Mouse (Mus musculus) CH12.LX (cell line): ENCODE measurements at regions not wholly inside any gene's neighbourhood (a gene's known extent, or its start where the extent isn't known, plus 50 kb on each side); places are given as distances from the start of the nearest gene placed in this dataset.

Experiments used
- DNase-seq: peaks from one replicate; pipeline ENCODE4 v3.0.0-alpha.2; 2013; ENCODE audit errors: extremely low read depth
- H3K27ac ChIP-seq: 2 replicates; pipeline ENCODE4 v1.5.1; 2012; ENCODE audit warnings: low read depth, mild to moderate bottlenecking, control low read depth, moderate library complexity; ENCODE audit not compliant: insufficient read depth
- H3K27me3 ChIP-seq: replicated peaks from 2 replicates; pipeline ENCODE3; 2012; ENCODE audit warnings: inconsistent platforms
- H3K36me3 ChIP-seq, 2 experiments: replicated peaks in 1 of 2; 2 replicates each; pipeline versions ENCODE3 to v1.6.1; 2012; ENCODE audit warnings: inconsistent platforms in 1 of 2, low read length in 1 of 2, mild to moderate bottlenecking in 1 of 2, mixed read lengths in 1 of 2, moderate library complexity in 1 of 2; ENCODE audit not compliant: control insufficient read depth in 1 of 2, insufficient read depth in 1 of 2
- H3K4me1 ChIP-seq, 2 experiments: 2 replicates each; pipeline ENCODE4 v1.6.1; 2012; ENCODE audit warnings: inconsistent platforms in 1 of 2, moderate library complexity in 1 of 2; ENCODE audit not compliant: insufficient read depth in 2 of 2, control insufficient read depth in 1 of 2
- H3K4me2 ChIP-seq: 2 replicates; pipeline ENCODE4 v1.6.1; 2012; ENCODE audit warnings: low read depth, mild to moderate bottlenecking, control low read depth; ENCODE audit not compliant: poor library complexity, insufficient read depth, severe bottlenecking
- H3K4me3 ChIP-seq, 3 experiments: fragments of 150-350 bp in 1 of 3; sonication (generic) in 1 of 3; replicated peaks in 1 of 3; 2 replicates each; pipeline versions ENCODE3 to v1.5.1; 2011 to 2012; ENCODE audit warnings: low read depth in 2 of 3, low read length in 2 of 3, mild to moderate bottlenecking in 2 of 3, moderate library complexity in 2 of 3, control low read depth in 1 of 3, improper control_type of control experiment in 1 of 3, inconsistent platforms in 1 of 3, mixed read lengths in 1 of 3; ENCODE audit not compliant: poor library complexity in 1 of 3
- H3K79me2 ChIP-seq: replicated peaks from 2 replicates; pipeline ENCODE4 v1.6.1; 2012; ENCODE audit warnings: mild to moderate bottlenecking, moderate library complexity; ENCODE audit not compliant: control insufficient read depth, poor library complexity, insufficient read depth, severe bottlenecking; ENCODE audit errors: extremely low read depth
- H3K9ac ChIP-seq: 2 replicates; pipeline ENCODE4 v1.6.1; 2012; ENCODE audit warnings: low read depth, mild to moderate bottlenecking, control low read depth, moderate library complexity; ENCODE audit not compliant: insufficient read depth
- H3K9me3 ChIP-seq: replicated peaks from 2 replicates; pipeline ENCODE3; 2012; ENCODE audit warnings: low read length, inconsistent platforms, mixed read lengths
- CHD1 ChIP-seq: IDR thresholded peaks from 2 replicates; pipeline ENCODE4 v1.6.1; 2012; ENCODE audit warnings: low read depth, low read length, improper control_type of control experiment, inconsistent platforms
- CHD2 ChIP-seq: IDR thresholded peaks from 2 replicates; pipeline ENCODE4 v1.6.1; 2011; ENCODE audit warnings: low read length, improper control_type of control experiment
- ETS1 ChIP-seq: conservative IDR thresholded peaks from 2 replicates; pipeline ENCODE4 v1.6.1; 2012; ENCODE audit warnings: low read depth, mild to moderate bottlenecking, inconsistent platforms, low read length, improper control_type of control experiment, moderate library complexity
- IRF4 ChIP-seq: IDR thresholded peaks from 2 replicates; pipeline ENCODE4 v1.6.1; 2014; ENCODE audit warnings: low read depth, mild to moderate bottlenecking, inconsistent platforms, low read length, improper control_type of control experiment
- JUND ChIP-seq: conservative IDR thresholded peaks from 2 replicates; pipeline ENCODE4 v1.6.1; 2011; ENCODE audit warnings: low read depth, low read length, improper control_type of control experiment
- KAT2A ChIP-seq: IDR thresholded peaks from 2 replicates; pipeline ENCODE4 v1.6.1; 2012; ENCODE audit warnings: low read length, improper control_type of control experiment, inconsistent platforms; ENCODE audit not compliant: insufficient replicate concordance
- MAFK ChIP-seq: IDR thresholded peaks from 2 replicates; pipeline ENCODE4 v1.6.1; 2011; ENCODE audit warnings: low read length, improper control_type of control experiment; ENCODE audit not compliant: insufficient replicate concordance
- MEF2A ChIP-seq: IDR thresholded peaks from 2 replicates; pipeline ENCODE4 v1.6.1; 2014; ENCODE audit warnings: low read depth, mild to moderate bottlenecking, inconsistent platforms, low read length, improper control_type of control experiment, borderline replicate concordance
- MXI1 ChIP-seq: IDR thresholded peaks from 2 replicates; pipeline ENCODE4 v1.6.1; 2011; ENCODE audit warnings: mild to moderate bottlenecking, low read depth, low read length, improper control_type of control experiment
- POLR2A ChIP-seq: IDR thresholded peaks from 2 replicates; pipeline ENCODE4 v1.6.1; 2011; ENCODE audit warnings: low read depth, mild to moderate bottlenecking, improper control_type of control experiment, low read length
- POLR2AphosphoS2 ChIP-seq: IDR thresholded peaks from 2 replicates; pipeline ENCODE4 v1.6.1; 2011; ENCODE audit warnings: low read depth, low read length, improper control_type of control experiment
- RAD21 ChIP-seq: IDR thresholded peaks from 2 replicates; pipeline ENCODE4 v1.6.1; 2011; ENCODE audit warnings: low read depth, mild to moderate bottlenecking, low read length, improper control_type of control experiment, moderate library complexity
- RCOR1 ChIP-seq: conservative IDR thresholded peaks from 2 replicates; pipeline ENCODE4 v1.6.1; 2012; ENCODE audit warnings: low read depth, mild to moderate bottlenecking, inconsistent platforms, low read length, improper control_type of control experiment
- SIN3A ChIP-seq: IDR thresholded peaks from 2 replicates; pipeline ENCODE4 v1.6.1; 2012; ENCODE audit warnings: low read length, improper control_type of control experiment, inconsistent platforms
- TBP ChIP-seq: conservative IDR thresholded peaks from 2 replicates; pipeline ENCODE4 v1.6.1; 2011; ENCODE audit warnings: low read depth, low read length, improper control_type of control experiment
- USF2 ChIP-seq: conservative IDR thresholded peaks from 2 replicates; pipeline ENCODE4 v1.6.1; 2011; ENCODE audit warnings: low read depth, low read length, improper control_type of control experiment
- ZC3H11A ChIP-seq: IDR thresholded peaks from 2 replicates; pipeline ENCODE4 v1.6.1; 2012; ENCODE audit warnings: low read depth, mild to moderate bottlenecking, inconsistent platforms, low read length, improper control_type of control experiment
- ZNF384 ChIP-seq: IDR thresholded peaks from 2 replicates; pipeline ENCODE4 v1.6.1; 2012; ENCODE audit warnings: low read depth, low read length, improper control_type of control experiment, inconsistent platforms
- dilution Hi-C: fragments of 300-500 bp; cut with MboI; formaldehyde crosslinking; loops from 2 replicates; pipeline ENCODE4 v1.14.3; 2020; ENCODE audit warnings: low sequenced_read_pairs; ENCODE audit not compliant: extremely low pct_unique_long_range_greater_than_20kb, extremely low pct_ligation_motif_present
- in situ Hi-C: fragments of 300-500 bp; cut with MboI; formaldehyde crosslinking; loops from 3 replicates; pipeline ENCODE4 v1.14.3; 2019; ENCODE audit warnings: low sequenced_read_pairs, low pct_ligation_motif_present, low pct_unique_long_range_greater_than_20kb, mixed read lengths

GRCm38 (mm10) chr15:52990580-52990979 lies 894.1 kb upstream of the Gm7489 start:
- DNase-seq, result no peak
- H3K9ac ChIP-seq, result no peak overlapping the region
- H3K79me2 ChIP-seq, result no peaks in the 10 kb centered on the region
- no peaks in the 10 kb centered on the region for H3K9me3 ChIP-seq
- H3K27ac ChIP-seq, result no peak overlapping the region
- H3K27me3 ChIP-seq, result no peaks in the 10 kb centered on the region
- no peak overlapping the region for H3K4me3 ChIP-seq
- no peaks in the 10 kb centered on the region for H3K4me1 ChIP-seq
- in situ Hi-C loops (no loop called here), dilution Hi-C loops (no loop called here)
- no peaks in the 10 kb centered on the region for H3K36me3 ChIP-seq
- H3K4me2 ChIP-seq, result no peak overlapping the region
- TF ChIP-seq ETS1 (peak; percentile 73; the same call in 1 of the 2 replicates), RAD21 (no peak)

- in situ Hi-C loops, result no loop called here
- H3K4me3 ChIP-seq, result no peak overlapping the region
- H3K36me3 ChIP-seq, result no peaks in the 10 kb centered on the region
- H3K9me3 ChIP-seq, result no peaks in the 10 kb centered on the region
- dilution Hi-C loops, result no loop called here
- no peak overlapping the region for H3K27ac ChIP-seq
- no peaks in the 10 kb centered on the region for H3K79me2 ChIP-seq
- no peaks in the 10 kb centered on the region for H3K4me1 ChIP-seq
- TF ChIP-seq RCOR1 (no peak), KAT2A (no peak), TBP (no peak), CHD1 (no peak)
- no peaks in the 10 kb centered on the region for H3K27me3 ChIP-seq
- H3K9ac ChIP-seq, result no peak overlapping the region
- no peak overlapping the region for H3K4me2 ChIP-seq
- DNase-seq, result no peak
These were observed 890.4 kb upstream of the Gm7489 start for GRCm38 (mm10) chr15:52994351-52994750.

- TF ChIP-seq ZNF384, result no peak
- no peak for TF ChIP-seq IRF4
- TF ChIP-seq CHD2, result no peak
- no peak for TF ChIP-seq ZC3H11A
- TF ChIP-seq ETS1, result no peak
- no peak for TF ChIP-seq MAFK
- no peak for TF ChIP-seq MEF2A
- no peak for TF ChIP-seq MXI1
- no peak for TF ChIP-seq CHD1
- no peak for TF ChIP-seq JUND
- TF ChIP-seq POLR2A, result no peak
- no peak for TF ChIP-seq SIN3A
- no peak for TF ChIP-seq POLR2AphosphoS2
- no peak for TF ChIP-seq TBP
- no peak for TF ChIP-seq USF2
- TF ChIP-seq, all 38 proteins: peak for 0
- DNase-seq, result no peak
- Histone ChIP-seq H3K27ac (no peak overlapping the region), H3K4me3 (no peak overlapping the region), H3K4me1 (no peaks in the 10 kb centered on the region), H3K9ac (no peak overlapping the region), H3K36me3 (no peaks in the 10 kb centered on the region), H3K4me2 (no peak overlapping the region), H3K9me3 (no peaks in the 10 kb centered on the region), H3K79me2 (no peaks in the 10 kb centered on the region), H3K27me3 (no peaks in the 10 kb centered on the region)
- in situ Hi-C loops, result no loop called here
- dilution Hi-C loops, result no loop called here
These were observed 885.5 kb upstream of the Gm7489 start for GRCm38 (mm10) chr15:52999200-52999599.
